Mouse (Mus musculus) spleen, adult 2 months (tissue): ENCODE measurements around the gene Arpc5.

Source experiments
- CTCF ChIP-seq: fragments of 200-500 bp; IDR thresholded peaks from 2 replicates; pipeline ENCODE4 v1.5.1; 2011; ENCODE audit warnings: mild to moderate bottlenecking, inconsistent platforms; ENCODE audit not compliant: insufficient read depth, insufficient read length, insufficient replicate concordance; ENCODE audit errors: extremely low read depth
- POLR2A ChIP-seq: fragments of 200-500 bp; IDR thresholded peaks from 2 replicates; pipeline ENCODE4 v1.6.1; 2011; ENCODE audit warnings: low read depth, low read length, inconsistent platforms

- TF ChIP-seq POLR2A (no peak), CTCF (no peak)
These were observed 17.1 kb upstream of the Arpc5 start for GRCm38 (mm10) chr1:152749276-152749675.
